Mouse (Mus musculus) left cerebral cortex, postnatal 14 days (tissue): ENCODE measurements around the gene Fads3. TPM values are rescaled to one million over a fixed set of nuclear protein-coding genes. Genes with fewer than 3 reads are reported as not detected.

Source experiments
- DNase-seq, 2 experiments: peaks; one replicate each; pipeline ENCODE4 v3.0.0; 2021 to 2022; ENCODE audit warnings: low spot score in 2 of 2, mixed read lengths in 1 of 2
- intact Hi-C: fragments of 180-260 bp; cut with DNase I; formaldehyde crosslinking; loops from one replicate; pipeline ENCODE4 v1.15.1; 2025
- total RNA-seq, 2 experiments: library from RNA; stranded (reverse); gene quantifications; 2 replicates each; pipeline ENCODE4 v1.2.3; 2021

Fads3 gene
- total RNA-seq, 2 experiments from 2014 or later: 35.0 to 36.6 TPM

GRCm38 (mm10) chr19:10043643-10044042 is 2.3 kb downstream of the Fads3 start:
- intact Hi-C loops: no loop called here
- no peak for DNase-seq

- no peak for DNase-seq
- intact Hi-C loops: no loop called here
Measured at GRCm38 (mm10) chr19:10045707-10046106, 4.3 kb downstream of the Fads3 start.

GRCm38 (mm10) chr19:10046346-10046745 is 5.0 kb downstream of the Fads3 start:
- no peak for DNase-seq
- intact Hi-C loops: no loop called here

DNA sequence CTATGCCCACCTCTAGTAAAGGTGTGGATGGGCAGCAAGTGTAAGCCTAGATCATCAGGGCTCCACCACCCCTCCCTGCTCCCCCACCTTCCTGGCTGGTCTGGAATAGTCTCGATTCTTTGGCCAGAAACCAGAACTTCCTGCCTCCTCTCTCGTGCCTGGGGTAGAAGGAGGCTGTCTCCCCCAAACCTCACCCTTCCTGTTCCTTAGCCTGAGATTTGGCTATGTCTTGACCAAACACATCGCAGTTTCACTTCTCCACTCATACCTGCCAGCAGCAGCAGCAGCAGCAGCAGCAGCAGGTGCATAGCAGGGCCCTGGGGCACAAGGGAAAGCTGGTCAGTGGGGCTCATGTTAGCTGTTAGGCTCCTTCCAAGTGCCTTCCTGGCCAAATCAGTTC is 5.6 kb downstream of the Fads3 start:
- intact Hi-C loops: no loop called here
- DNase-seq: no peak

DNA sequence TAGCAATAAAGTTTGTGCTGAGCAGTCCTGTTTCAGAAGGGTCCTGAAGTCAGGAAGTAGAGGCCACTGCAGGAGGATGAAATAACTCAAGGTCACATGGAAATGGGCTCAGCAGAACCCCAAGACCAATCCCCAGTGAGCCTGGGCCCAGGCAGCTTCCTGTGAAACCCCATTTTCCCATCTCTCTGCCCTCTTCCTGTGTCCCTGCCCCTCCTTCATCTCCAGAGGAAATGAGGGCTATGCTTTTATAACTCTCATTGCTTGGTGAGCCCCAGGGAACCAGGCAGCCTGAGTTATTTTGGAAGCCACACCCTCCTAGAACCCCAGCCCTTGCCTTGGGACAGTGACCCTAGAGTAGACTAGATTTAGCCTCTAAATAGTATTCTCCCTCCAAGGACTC is 8.2 kb downstream of the Fads3 start:
- intact Hi-C loops: no loop called here
- no peak for DNase-seq

- DNase-seq: no peak
- intact Hi-C loops: no loop called here
Measured at GRCm38 (mm10) chr19:10050438-10050837, 9.1 kb downstream of the Fads3 start.

- no peak for DNase-seq
- intact Hi-C loops: no loop called here
Measured at GRCm38 (mm10) chr19:10052698-10053097, 11.3 kb downstream of the Fads3 start.

DNA sequence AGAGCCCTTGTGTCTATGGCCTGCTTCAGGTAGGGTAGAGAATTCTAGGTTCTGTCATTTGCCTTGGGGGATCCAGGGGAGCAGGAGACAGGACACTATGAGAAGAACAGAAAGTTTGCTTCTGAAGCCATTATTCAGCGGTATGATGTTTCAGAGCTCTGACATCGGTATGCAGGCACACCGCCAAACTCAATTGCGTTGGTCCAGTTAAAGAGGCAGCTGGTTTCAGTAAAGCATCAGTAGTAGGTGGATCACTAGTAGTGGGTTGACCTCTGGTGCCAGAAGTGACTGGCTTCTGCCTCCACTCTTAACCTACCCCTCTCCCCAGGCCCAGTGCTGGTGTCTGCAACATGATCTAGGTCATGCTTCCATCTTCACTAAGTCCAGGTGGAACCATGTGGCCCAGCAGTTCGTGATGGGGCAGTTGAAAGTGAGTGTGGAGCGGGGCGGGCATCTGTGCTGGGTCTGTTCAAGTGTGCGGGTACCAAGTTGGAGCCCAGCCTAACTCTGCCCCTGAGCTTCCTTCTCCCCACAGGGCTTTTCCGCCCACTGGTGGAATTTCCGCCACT is 12.4 kb downstream of the Fads3 start:
- intact Hi-C loops: no loop called here
- DNase-seq: no peak

GRCm38 (mm10) chr19:10054361-10055075 is 13.1 kb downstream of the Fads3 start:
- intact Hi-C loops: no loop called here
- DNase-seq: no peak

DNA sequence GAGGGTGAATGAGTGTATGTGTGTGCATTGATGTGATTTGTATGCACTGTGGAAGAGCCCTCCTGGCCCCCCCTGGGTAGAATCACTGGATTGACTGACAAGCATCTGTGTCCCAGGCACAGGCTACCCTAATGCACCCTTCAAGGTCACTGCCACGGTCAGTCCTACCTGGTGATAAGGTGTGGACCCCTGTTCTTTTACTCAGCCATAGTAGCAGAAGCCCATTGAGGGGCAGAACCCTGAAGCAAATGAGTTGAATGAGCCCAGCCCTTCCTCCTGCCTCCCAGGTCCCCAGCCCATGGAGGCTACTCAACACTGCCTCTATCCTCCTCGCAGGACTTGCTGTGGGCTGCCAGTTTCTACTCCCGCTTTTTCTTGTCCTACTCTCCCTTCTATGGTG is 13.9 kb downstream of the Fads3 start:
- DNase-seq: no peak
- intact Hi-C loops: no loop called here

- DNase-seq: no peak
- intact Hi-C loops: no loop called here
Measured at GRCm38 (mm10) chr19:10055783-10056660, 14.7 kb downstream of the Fads3 start.

DNA sequence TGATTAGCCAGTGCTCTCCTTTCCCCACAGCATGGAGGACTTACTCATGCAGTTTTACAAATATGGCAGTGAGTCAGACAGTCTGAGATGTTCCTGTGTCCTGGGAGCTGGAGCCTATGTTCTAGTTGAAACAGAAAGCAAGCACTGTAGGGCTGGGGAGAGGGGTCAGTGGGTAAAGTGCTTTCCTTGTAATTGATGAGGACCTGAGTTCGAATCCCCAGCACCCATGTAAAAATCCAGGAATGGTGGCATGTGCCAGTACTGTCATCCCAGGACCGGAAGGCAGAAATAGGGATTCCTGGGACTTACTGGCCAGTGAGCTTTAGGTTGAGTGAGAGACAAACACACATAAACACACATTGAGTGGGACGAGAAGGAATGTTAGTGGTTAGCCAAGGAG is 15.3 kb downstream of the Fads3 start:
- no peak for DNase-seq
- intact Hi-C loops: no loop called here

DNA sequence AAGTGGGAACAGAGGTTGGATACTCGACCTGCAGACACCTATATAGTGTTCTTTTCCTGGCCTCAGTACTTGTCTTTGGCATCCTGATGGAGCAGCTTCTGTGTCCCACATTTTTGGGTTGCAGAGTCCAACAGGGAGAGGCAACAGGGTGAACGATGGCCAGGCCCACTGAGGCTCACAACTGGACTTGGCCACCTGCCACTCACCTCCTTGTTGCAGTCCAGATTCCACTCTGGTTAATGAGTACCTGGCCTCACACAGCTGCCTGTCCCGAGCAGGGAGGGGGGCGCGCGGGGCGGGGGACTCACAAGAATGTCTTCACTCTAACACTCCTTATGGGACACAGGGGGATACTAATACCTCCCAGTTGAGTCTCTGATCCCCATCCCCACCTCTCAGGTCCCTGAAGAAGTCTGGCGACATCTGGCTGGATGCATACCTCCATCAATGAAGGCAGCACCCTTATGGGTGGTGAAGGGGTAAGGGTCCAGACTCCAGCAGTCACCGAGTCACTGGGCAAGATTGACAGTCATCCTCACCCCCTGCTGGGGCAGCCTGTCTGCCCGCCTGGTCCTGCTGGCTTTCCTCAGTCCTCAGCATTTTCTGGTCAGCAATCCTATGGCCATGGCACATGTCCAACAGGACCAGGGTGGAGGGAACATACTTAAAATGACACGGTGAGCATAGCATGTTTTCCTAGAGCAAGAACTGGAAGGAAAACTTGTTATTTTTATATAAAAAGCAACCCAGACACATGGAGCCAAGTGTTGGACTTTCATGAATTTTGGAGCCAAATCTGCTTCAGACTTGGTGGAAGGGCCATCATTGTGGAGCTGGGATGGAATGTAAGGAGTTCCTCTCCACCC is 16.4 kb downstream of the Fads3 start:
- intact Hi-C loops: no loop called here
- DNase-seq: no peak

GRCm38 (mm10) chr19:10058352-10058825 is 17.0 kb downstream of the Fads3 start:
- DNase-seq: no peak
- intact Hi-C loops: no loop called here

- intact Hi-C loops: no loop called here
Measured at GRCm38 (mm10) chr19:10058876-10059427, 17.6 kb downstream of the Fads3 start.

DNA sequence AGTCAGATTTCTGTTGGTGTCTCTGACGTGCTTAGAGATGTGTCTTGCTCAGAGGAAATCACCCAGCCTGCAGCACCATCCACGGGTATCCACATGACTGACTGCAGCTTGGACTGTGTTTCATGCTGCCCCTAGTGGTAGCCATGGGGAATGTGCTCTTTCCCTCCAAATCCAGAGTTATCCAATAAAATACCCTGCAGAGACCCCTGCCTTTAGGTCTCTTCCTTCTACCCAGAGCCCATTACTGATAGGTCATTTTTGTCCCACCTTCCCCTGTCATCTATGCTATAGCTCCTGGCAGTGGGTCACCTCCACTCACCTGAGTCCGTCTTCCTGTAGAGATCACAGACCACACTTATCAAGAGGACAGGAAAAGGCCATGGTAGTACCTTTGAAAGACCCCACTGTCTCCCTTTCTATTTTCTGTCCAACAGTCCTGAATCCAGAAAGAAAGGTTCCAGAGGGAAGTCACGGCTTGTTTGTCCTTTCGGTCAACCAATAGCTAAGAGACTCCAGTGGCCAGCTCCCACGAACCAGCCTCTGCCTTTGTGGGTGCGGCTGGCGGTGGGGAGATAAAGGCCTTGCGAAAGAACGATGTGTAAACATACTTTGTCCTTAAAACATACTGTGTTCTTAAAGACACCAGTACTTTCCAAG is 18.7 kb downstream of the Fads3 start:
- intact Hi-C loops: loop anchor here (5.0 kb wide), 1 partner anchor 37 kb away; no protein-coding TSS in a partner anchor
- DNase-seq: peak; percentile 56 to 78

More at GRCm38 (mm10) chr19:10058876-10059427, 17.6 kb downstream of the Fads3 start:
- no peak for DNase-seq

DNA sequence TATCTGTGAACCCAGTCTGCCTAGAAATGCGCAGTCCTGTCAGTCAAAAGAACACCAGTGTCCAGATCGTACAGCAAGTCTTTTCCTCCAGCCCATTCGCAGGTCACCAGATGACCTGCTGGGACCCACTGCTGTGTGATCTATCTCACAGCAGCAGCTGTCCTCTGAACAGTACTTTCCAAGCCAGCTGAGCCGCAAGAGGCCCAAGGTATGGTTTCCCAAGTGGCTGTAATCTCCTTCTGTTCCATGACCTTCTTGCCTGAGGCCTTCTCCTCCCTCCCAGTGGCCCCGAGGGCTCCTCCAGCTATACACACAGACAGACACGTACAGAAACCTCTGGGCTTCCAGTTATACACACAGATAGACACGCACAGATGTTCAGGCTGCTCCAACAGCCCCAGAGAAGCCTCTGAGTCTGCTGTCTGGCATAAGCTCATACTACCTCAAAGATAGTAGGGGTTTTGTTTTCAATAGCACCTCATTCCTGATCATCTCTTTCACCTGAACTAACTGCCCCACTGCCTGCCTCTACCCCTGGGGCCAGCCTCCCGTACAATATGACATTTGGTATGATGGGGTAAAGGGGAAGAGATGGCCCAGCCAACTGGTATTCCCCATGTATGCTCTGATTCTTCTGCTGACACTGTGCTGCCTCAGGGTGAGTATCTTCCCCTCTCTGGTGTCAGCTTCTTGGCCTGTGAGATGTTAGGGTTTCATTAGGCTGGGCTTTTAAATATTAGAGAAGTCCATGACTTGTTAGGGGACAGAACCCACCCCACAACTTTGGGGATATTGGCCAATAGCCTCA is 19.6 kb downstream of the Fads3 start:
- no peak for DNase-seq
- intact Hi-C loops: loop anchor here (5.0 kb wide), 1 partner anchor 36 kb away; no protein-coding TSS in a partner anchor

- DNase-seq: no peak
- intact Hi-C loops: loop anchor here (5.0 kb wide), 1 partner anchor 36 kb away; no protein-coding TSS in a partner anchor
Measured at GRCm38 (mm10) chr19:10061624-10062023, 20.3 kb downstream of the Fads3 start.
